Mouse (Mus musculus) T-helper 1 cell (primary cell): ENCODE data around the gene Slc38a2.

Experiments
- in situ Hi-C: fragments of 300-600 bp; cut with MboI, MseI; formaldehyde crosslinking; loops from one replicate; pipeline ENCODE4 v1.15.1; 2025; ENCODE audit warnings: high pct_unique_total_duplicates

Gene Slc38a2

DNA sequence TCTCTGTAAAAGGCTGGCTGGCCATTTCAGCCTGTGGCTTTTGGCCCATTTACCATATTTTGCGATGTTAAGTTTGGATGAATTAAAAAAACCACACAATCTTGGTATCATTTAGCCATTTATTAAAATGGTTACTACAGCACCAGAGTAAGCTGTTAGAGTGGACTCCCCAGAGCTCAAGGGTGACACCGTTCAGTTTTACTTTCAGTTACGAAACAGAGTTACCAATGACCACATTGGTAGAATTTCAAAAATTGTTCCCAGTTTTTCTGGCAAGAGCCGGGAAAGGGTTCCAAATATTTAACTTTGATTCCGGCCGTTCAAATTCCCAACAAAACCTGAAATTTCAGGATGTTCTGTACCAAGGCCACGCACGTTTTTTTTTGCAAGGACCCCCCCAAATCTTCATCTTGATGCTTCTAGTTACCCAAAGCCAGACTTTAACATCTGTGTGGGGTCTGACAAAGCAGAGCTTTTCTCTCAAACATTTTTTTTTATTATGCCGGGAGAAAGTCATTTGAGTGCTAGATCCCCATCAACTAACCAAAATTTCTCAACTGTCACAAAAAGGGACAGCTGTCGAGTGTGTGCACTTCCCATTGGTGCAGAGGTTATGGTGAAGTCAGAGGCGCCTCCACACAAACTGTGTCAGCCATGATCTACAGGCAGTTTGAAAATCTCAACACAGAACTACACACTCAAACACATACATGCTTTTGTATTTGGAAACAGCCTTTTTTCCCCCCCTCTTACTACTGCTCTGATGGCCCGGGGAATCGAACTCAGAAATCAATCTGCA, 2.8 kb downstream of the Slc38a2 start:
- in situ Hi-C loops: no loop called here

DNA sequence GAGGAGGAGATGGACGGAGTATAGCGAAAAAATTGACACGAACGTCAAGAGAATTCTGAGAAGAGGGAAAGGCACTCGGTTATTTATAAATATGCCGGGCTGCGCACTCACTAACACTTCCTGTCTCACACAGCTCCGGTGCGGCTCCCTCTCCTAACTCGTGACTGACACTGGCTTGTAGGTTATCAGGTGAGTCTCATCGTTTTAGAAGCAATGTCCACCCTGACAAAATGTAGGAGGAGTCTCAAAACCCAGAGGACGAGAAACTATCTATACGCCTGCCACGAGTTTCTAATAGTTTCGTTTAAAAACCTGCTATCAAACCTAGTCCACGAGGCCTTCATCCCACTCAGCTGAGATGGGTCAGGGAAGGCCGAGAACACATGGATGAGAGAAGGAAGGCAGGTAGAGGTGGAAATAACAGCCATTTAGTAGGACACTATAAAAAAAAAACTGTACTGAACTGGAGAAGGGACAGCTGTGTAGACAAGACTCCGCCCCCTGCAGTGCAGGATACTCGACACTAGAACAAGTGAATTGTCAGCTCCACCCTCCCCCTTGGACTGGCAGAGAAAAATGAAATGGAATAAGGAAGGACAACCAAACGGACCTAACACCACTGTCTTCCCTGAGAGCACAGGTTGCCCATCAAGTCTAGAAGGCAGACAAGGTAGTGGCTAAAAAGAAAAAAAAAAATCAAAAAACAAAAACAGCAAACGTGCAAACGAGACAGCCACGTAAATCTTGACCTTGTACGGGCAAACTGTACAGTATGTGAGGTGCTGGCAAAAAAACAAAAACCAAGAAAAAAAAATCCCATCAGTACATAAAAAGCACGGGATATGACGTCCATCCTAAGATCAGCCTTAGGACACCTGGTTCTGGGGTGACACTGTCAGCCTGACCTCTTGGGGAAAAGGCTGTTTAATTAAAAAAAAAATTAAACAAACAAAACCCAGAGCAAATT, 3.8 kb downstream of the Slc38a2 start:
- in situ Hi-C loops: no loop called here

DNA sequence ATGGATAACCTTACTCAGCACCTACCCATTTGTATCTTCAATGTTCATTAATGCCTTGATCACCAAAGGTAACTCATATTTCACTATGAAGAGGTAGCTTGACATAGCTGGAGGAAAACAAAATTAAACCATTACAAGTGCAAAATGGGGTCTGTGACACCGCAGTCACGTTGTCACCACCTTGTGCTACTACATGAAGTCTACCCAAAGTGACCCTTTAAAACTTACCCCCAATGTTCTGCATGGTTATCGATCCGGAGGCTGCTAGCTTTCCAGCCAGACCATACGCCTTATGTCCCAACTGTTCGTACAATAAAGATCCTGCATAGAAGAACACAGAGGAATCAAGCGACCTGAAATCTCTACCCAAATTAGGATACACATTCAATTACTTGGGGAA, 4.5 kb downstream of the Slc38a2 start:
- in situ Hi-C loops: no loop called here

DNA sequence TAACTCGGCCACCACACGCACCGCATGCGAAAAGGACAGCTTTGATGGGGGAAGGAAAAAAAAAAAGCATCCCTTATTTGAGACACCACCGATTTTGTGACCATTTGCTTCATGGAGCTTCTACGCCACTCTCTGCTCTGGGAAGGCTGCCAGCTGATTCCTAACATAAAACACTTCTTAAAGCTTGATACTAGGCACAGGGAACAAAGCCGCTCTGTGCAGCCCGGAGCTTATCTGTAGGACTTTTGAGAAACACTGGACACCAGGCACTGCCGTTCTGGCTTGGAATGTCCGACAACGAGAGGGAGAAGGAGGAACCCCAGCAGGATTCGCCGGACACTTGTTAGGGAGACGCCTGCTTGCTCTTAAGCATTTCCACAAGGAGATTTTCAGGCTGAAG, 5.8 kb downstream of the Slc38a2 start:
- in situ Hi-C loops: no loop called here

- in situ Hi-C loops: no loop called here
Observed at GRCm38 (mm10) chr15:96692401-96692800, 7.1 kb downstream of the Slc38a2 start.

DNA sequence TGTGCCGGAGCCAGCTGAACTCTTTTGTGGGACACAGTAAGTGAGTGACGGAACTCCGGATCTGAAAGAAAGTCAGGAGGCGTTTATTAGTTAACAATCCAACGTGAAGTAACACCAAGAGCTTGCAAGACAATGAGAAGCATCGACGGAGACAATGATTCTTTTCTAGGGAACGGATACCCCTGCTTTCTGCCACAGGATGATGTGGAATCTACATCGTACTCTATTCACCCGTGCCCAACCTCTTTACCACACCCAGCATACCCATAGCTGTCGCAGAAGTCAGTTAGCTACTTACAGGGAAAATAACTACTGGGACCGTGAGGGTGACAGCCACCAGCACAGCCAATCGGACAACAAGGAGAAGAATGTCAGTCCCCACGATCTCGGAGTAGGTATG, 8.1 kb downstream of the Slc38a2 start:
- in situ Hi-C loops: no loop called here

DNA sequence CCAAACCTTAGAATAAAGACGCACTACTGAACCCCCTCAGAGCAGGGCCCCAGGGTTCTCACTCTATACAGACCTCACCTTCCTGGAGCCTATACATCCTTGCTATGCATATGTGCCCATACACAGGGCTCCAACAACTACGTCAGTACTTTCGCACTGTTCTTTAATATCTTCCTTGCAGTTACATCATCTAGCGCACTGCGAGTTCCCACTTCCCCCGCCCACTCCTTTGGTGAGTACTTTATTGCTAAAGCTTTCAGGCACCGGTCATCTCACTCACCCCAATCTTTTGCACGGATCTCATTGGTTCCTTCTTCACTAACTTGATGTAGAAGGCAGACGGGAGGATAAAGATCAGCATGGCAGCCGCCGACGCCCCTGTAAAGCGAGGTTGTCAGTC, 8.7 kb downstream of the Slc38a2 start:
- in situ Hi-C loops: no loop called here

- in situ Hi-C loops: no loop called here
Observed at GRCm38 (mm10) chr15:96689919-96690318, 9.6 kb downstream of the Slc38a2 start.

GRCm38 (mm10) chr15:96688784-96689318, 10.7 kb downstream of the Slc38a2 start:
- in situ Hi-C loops: no loop called here

- in situ Hi-C loops: no loop called here
Observed at GRCm38 (mm10) chr15:96688036-96688435, 11.5 kb downstream of the Slc38a2 start.

DNA sequence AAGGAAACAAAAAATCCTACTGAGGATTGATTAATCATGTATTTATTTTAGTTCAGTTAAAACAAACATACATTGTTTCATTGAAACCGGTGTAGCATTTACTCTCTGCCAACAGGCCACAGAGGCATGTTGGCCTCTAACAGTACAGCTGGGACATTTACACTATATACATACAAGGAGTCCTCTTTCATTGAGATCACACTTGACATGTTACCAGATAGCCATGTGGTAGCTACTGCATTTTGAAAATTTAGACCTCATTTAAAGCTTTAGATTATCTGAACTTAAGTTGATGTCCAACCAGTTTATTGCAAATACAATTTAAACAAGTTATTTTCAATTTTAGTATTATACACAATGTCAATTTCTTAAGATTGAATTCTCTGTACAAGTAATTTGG, 12.2 kb downstream of the Slc38a2 start:
- in situ Hi-C loops: no loop called here

- in situ Hi-C loops: no loop called here
Observed at GRCm38 (mm10) chr15:96686201-96687159, 13.1 kb downstream of the Slc38a2 start.

GRCm38 (mm10) chr15:96685273-96685672, 14.3 kb downstream of the Slc38a2 start:
- in situ Hi-C loops: no loop called here

DNA sequence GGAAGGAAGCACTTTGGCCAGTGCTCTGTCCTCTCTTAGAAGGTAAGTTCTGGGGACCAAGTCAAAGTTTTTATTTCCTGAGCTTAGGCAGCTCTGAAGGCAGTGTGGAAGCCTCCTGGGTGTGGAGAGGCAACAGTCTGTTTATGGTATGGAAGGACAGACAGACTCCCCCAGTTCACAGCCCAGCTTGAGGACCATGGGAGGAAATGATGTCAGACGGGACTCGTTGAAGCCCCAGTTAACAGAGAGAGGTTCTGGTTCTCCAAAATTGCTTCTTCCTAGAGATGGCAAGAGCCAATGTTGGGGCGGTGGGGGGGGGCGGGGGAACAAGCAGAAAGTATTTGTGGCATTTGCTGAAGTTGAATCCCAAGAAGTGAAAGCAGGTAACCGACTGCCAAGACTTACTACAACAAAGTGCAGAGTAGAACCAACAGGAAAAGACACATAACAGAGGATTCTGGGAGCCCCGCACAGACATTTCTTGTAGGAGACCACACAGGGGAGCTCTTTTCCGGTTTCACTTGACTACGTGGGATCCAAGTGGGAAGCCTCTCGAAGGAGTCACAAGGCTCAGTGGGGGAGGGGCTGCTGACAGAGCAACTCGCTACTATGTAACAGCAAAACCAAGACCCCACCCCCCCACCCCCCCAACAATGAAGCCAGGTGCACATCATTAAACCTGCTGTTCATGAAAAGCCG, 15.2 kb downstream of the Slc38a2 start:
- in situ Hi-C loops: no loop called here

DNA sequence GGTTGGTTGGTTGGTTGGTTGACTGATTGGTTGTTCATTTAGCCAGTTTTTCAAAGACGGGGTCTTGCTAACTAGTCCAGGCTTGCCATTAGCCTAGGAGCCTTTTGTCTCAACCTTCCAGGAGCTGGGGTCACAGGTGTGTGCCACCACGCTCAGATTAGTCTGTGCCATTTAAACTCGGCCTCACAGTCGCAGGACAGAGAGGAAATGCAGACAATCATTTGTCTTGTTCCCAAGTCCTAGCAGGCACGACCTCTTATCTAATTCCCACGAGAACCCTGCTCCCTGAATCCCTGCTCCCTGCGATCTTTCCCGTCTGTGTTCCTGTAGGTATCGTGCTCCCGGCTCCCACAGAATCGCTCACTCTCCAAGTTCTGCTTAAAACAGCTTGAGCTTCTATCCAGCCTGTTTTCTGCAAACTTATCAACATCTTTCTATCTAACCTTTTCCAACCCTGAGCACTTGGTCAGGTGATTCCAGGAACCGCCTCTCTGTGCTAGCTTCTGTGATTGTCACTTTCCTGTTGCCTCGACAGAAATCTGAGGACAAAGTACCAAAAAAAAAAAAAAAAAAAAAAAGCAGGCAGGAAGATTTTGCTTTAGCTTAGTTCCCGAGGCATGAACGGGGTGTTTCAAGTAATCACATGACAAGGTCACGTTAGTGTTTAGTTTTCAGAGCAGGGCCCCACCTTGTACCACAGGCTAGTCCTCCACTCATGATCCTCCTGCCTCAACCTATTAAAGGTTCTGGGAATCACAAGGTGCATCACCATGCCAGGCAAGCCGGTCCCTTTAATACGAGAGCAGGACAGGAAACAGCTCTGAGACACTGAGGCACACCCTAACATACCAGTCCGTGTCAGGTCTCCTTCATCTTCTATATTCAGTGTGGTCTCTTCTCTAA, 20.4 kb downstream of the Slc38a2 start:
- in situ Hi-C loops: no loop called here

DNA sequence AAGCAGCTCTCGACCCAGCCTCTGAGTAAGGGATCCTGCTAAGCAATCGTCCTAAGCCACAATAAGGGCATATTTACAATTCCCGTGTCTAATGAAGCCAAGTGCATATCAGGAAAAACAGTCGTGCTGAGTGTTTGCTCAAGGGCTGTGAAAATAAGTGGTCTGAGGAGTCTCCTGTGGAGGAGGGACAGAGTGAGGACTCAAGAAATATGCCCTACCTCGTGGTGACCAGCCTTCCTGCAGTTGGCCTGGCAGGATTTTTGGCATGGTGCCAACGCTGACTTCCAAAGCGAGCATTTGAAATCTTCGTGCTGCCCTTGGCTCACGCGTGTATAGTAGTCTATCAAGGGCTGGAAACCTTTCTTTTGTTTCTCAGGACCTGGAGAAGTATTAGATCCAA, 23.0 kb downstream of the Slc38a2 start:
- in situ Hi-C loops: no loop called here

- in situ Hi-C loops: no loop called here
Observed at GRCm38 (mm10) chr15:96675744-96676143, 23.8 kb downstream of the Slc38a2 start.

DNA sequence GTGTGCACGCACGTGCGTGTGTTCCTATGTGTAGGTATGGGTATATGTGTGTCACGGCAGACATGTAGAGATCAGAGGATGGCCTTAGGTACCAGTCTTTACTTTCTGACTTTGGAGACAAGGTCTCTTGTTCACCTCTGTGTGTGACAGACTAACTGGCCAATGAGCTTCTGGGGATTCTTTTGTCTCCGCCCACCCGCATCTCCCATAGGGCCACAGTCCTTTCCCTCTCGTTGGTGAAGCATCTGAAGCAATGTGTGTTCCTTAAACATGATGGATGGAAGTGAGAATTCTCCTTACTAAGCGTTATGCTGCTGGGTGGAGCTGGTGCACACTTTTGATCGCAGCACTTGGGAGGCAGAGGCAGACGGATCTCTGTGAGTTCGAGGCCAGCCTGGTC, 24.5 kb downstream of the Slc38a2 start:
- in situ Hi-C loops: no loop called here

- in situ Hi-C loops: loop anchor here (5.0 kb wide), 2 partner anchors 57 to 127 kb away; no protein-coding TSS in a partner anchor
Observed at GRCm38 (mm10) chr15:96674089-96674488, 25.4 kb downstream of the Slc38a2 start.
